Mouse (Mus musculus) embryonic stem cell, embryonic (primary cell): ENCODE measurements around the gene Ghrhr.

ENCODE experiments used
- CTCF ChIA-PET, 4 experiments: fragments of 300-600 bp in 2 of 4; fragments of 350-600 bp in 2 of 4; sonication (Branson Sonifier 250); formaldehyde crosslinking; loops; one replicate each; lab custom pipeline; 2022; ENCODE audit warnings: inconsistent platforms in 2 of 4; lab: Charles Lee
- POLR2A ChIA-PET, 4 experiments: fragments of 300-600 bp in 2 of 4; fragments of 350-600 bp in 2 of 4; sonication (Branson Sonifier 250); formaldehyde crosslinking; loops; one replicate each; lab custom pipeline; 2022; ENCODE audit warnings: antibody characterized with exemption in 4 of 4, inconsistent platforms in 1 of 4; lab: Charles Lee

Ghrhr gene

GRCm38 (mm10) chr6:55376076-55376475 lies at the start of gene Ghrhr:
Gene Ghrhr (plus strand): TSS chr6:55376295.
- ChIA-PET CTCF (no interaction called here), POLR2A (no interaction called here)

- POLR2A ChIA-PET: no interaction called here
Measured at GRCm38 (mm10) chr6:55326299-55326698, 49.8 kb upstream of the Ghrhr start.

GRCm38 (mm10) chr6:55327326-55327725 lies 48.8 kb upstream of the Ghrhr start:
- CTCF ChIA-PET: interaction anchor here in 1 of 4 experiments (1.2 kb wide), 1 partner anchor 31 kb away, joined by 3 read pairs; no protein-coding TSS in a partner anchor
- POLR2A ChIA-PET: no interaction called here

More at GRCm38 (mm10) chr6:55326299-55326698, 49.8 kb upstream of the Ghrhr start:
- CTCF ChIA-PET: interaction anchor here in 1 of 4 experiments (1.2 kb wide), 1 partner anchor 32 kb away, joined by 3 read pairs; no protein-coding TSS in a partner anchor

- CTCF ChIA-PET: interaction anchor here in 1 of 4 experiments (1.2 kb wide), 1 partner anchor 31 kb away, joined by 5 read pairs; no protein-coding TSS in a partner anchor
- POLR2A ChIA-PET: no interaction called here
Measured at GRCm38 (mm10) chr6:55328179-55328578, 47.9 kb upstream of the Ghrhr start.

GRCm38 (mm10) chr6:55331315-55331714 lies 44.8 kb upstream of the Ghrhr start:
- ChIA-PET CTCF (no interaction called here), POLR2A (no interaction called here)

- POLR2A ChIA-PET: no interaction called here
Measured at GRCm38 (mm10) chr6:55332100-55332772, 43.9 kb upstream of the Ghrhr start.

GRCm38 (mm10) chr6:55332773-55333109 lies 43.4 kb upstream of the Ghrhr start:
- ChIA-PET CTCF (no interaction called here), POLR2A (no interaction called here)

More at GRCm38 (mm10) chr6:55332100-55332772, 43.9 kb upstream of the Ghrhr start:
- CTCF ChIA-PET: no interaction called here

- ChIA-PET POLR2A (interaction anchor here in 1 of 4 experiments (0.5 kb wide), 1 partner anchor 477 kb away, joined by 3 read pairs; no protein-coding TSS in a partner anchor), CTCF (no interaction called here)
Measured at GRCm38 (mm10) chr6:55335989-55336514, 40.0 kb upstream of the Ghrhr start, which contains the start of gene Aqp1. Gene Aqp1 (plus strand): TSS chr6:55336432.

- POLR2A ChIA-PET: interaction anchor here in 2 of 4 experiments (0.6 to 0.9 kb wide), 2 partner anchors 31 to 1108 kb away, joined by 3 read pairs; no protein-coding TSS in a partner anchor
- CTCF ChIA-PET: interaction anchor here in 1 of 4 experiments (0.6 kb wide), 1 partner anchor 345 kb away, joined by 4 read pairs; no protein-coding TSS in a partner anchor
Measured at GRCm38 (mm10) chr6:55337242-55337641, 38.9 kb upstream of the Ghrhr start.

GRCm38 (mm10) chr6:55338077-55338476 lies 38.0 kb upstream of the Ghrhr start:
- CTCF ChIA-PET: no interaction called here
- POLR2A ChIA-PET: interaction anchor here in 1 of 4 experiments (0.9 to 1.6 kb wide), 2 partner anchors 11 to 32 kb away, joined by 3 to 5 read pairs; no protein-coding TSS in a partner anchor

GRCm38 (mm10) chr6:55338934-55339825 lies 36.9 kb upstream of the Ghrhr start:
- CTCF ChIA-PET: interaction anchor here in 1 of 4 experiments (1.2 kb wide), 1 partner anchor 19 kb away, joined by 5 read pairs; no protein-coding TSS in a partner anchor
- POLR2A ChIA-PET: interaction anchor here in 1 of 4 experiments (1.6 kb wide), 1 partner anchor 10 kb away, joined by 5 read pairs; no protein-coding TSS in a partner anchor

GRCm38 (mm10) chr6:55341688-55342087 lies 34.4 kb upstream of the Ghrhr start:
- ChIA-PET POLR2A (no interaction called here), CTCF (no interaction called here)

GRCm38 (mm10) chr6:55342328-55342727 lies 33.8 kb upstream of the Ghrhr start:
- POLR2A ChIA-PET: no interaction called here
- CTCF ChIA-PET: interaction anchor here in 1 of 4 experiments (0.9 kb wide), 1 partner anchor 1349 kb away, joined by 3 read pairs; no protein-coding TSS in a partner anchor

- CTCF ChIA-PET: interaction anchor here in 2 of 4 experiments (0.9 to 1.2 kb wide), 3 partner anchors 15 to 326 kb away, joined by 3 read pairs; no protein-coding TSS in a partner anchor
- POLR2A ChIA-PET: no interaction called here
Measured at GRCm38 (mm10) chr6:55343446-55343845, 32.6 kb upstream of the Ghrhr start.

- POLR2A ChIA-PET: interaction anchor here in 2 of 4 experiments (0.5 to 0.6 kb wide), 2 partner anchors 14 to 104 kb away, joined by 3 to 5 read pairs; no protein-coding TSS in a partner anchor
- CTCF ChIA-PET: interaction anchor here in 2 of 4 experiments (0.7 to 0.9 kb wide), 2 partner anchors 35 to 38 kb away, joined by 3 to 5 read pairs; no protein-coding TSS in a partner anchor
Measured at GRCm38 (mm10) chr6:55344291-55345016, 31.6 kb upstream of the Ghrhr start.

GRCm38 (mm10) chr6:55345264-55345663 lies 30.8 kb upstream of the Ghrhr start:
- ChIA-PET CTCF (interaction anchor here in 1 of 4 experiments (1.4 kb wide), 1 partner anchor 13 kb away, joined by 3 read pairs; no protein-coding TSS in a partner anchor), POLR2A (interaction anchor here in 1 of 4 experiments (0.5 kb wide), 1 partner anchor 13 kb away, joined by 3 read pairs; no protein-coding TSS in a partner anchor)

- CTCF ChIA-PET: interaction anchor here in 1 of 4 experiments (0.8 to 1.4 kb wide), 2 partner anchors 12 to 33 kb away, joined by 3 to 5 read pairs; no protein-coding TSS in a partner anchor
Measured at GRCm38 (mm10) chr6:55346491-55346890, 29.6 kb upstream of the Ghrhr start.

More at GRCm38 (mm10) chr6:55346491-55346890, 29.6 kb upstream of the Ghrhr start:
- POLR2A ChIA-PET: no interaction called here
